Mouse (Mus musculus) liver, embryonic 14.5 days (tissue): Measurements from ENCODE around the gene Fiz1. TPM values are rescaled to one million over a fixed set of nuclear protein-coding genes. Genes with fewer than 3 reads are reported as not detected.

Source experiments
- ATAC-seq: fragments of 200-750 bp; cut with Nextera tagmentation; 2 replicates; pipeline ENCODE4 v1.8.0; 2017; ENCODE audit warnings: moderate number of reproducible peaks, mild to moderate bottlenecking, moderate library complexity; ENCODE audit not compliant: insufficient read depth
- DNase-seq, 3 experiments: peaks; one replicate each; pipeline ENCODE4 v3.0.0-alpha.2; 2012 to 2013; ENCODE audit warnings: low read depth in 3 of 3, low spot score in 3 of 3
- H3K27ac ChIP-seq: fragments of 300-500 bp; sonication (generic); 2 replicates; pipeline ENCODE4 v1.5.1; 2014; ENCODE audit warnings: moderate library complexity, mild to moderate bottlenecking, control low read depth, inconsistent platforms
- H3K27me3 ChIP-seq: fragments of 300-500 bp; sonication (generic); 2 replicates; pipeline ENCODE4 v1.6.1; 2014; ENCODE audit warnings: mild to moderate bottlenecking, low read length, moderate library complexity; ENCODE audit not compliant: control insufficient read depth, insufficient read depth
- H3K36me3 ChIP-seq: fragments of 300-500 bp; sonication (generic); replicated peaks from 2 replicates; pipeline ENCODE4 v1.6.1; 2014; ENCODE audit warnings: low read depth; ENCODE audit not compliant: control insufficient read depth, insufficient read depth
- H3K4me1 ChIP-seq, 2 experiments: fragments of 200-500 bp in 1 of 2; fragments of 300-500 bp in 1 of 2; sonication (generic) in 1 of 2; replicated peaks; 2 replicates each; pipeline ENCODE4 v1.6.1; 2012 to 2014; ENCODE audit warnings: antibody characterized with exemption in 1 of 2, inconsistent platforms in 1 of 2, low read length in 1 of 2; ENCODE audit not compliant: control insufficient read depth in 2 of 2, insufficient read depth in 2 of 2
- H3K4me2 ChIP-seq: fragments of 300-500 bp; sonication (generic); 2 replicates; pipeline ENCODE4 v1.6.1; 2014; ENCODE audit warnings: low read depth, mild to moderate bottlenecking, control low read depth, moderate library complexity
- H3K4me3 ChIP-seq, 2 experiments: fragments of 200-500 bp in 1 of 2; fragments of 300-500 bp in 1 of 2; sonication (generic) in 1 of 2; 2 replicates each; pipeline ENCODE4 v1.5.1; 2012 to 2014; ENCODE audit warnings: low read depth in 2 of 2, low read length in 2 of 2, mild to moderate bottlenecking in 2 of 2, control low read depth in 1 of 2, inconsistent platforms in 1 of 2, moderate library complexity in 1 of 2; ENCODE audit not compliant: insufficient read depth in 1 of 2
- H3K9ac ChIP-seq: fragments of 300-500 bp; sonication (generic); replicated peaks from 2 replicates; pipeline ENCODE4 v1.6.1; 2014; ENCODE audit warnings: mild to moderate bottlenecking, control low read depth, moderate library complexity
- H3K9me3 ChIP-seq: fragments of 300-500 bp; sonication (generic); 2 replicates; pipeline ENCODE4 v1.6.1; 2016; ENCODE audit warnings: low read length, mixed read lengths; ENCODE audit not compliant: control insufficient read depth
- CTCF ChIP-seq: IDR thresholded peaks from 2 replicates; pipeline ENCODE4 v1.5.1; 2016; ENCODE audit warnings: antibody characterized with exemption, low read depth, control low read depth
- EP300 ChIP-seq: IDR thresholded peaks from 2 replicates; pipeline ENCODE4 v1.6.1; 2016; ENCODE audit warnings: antibody characterized with exemption, low read depth
- WGBS: fragments of 180-500 bp; shearing (Covaris S2); extraction: QIAGEN DNeasy Blood & Tissue Kit; methylation state at CpG from one replicate; pipeline ENCODE4 v1.1.7; 2014; ENCODE audit not compliant: insufficient replicate concordance; 5-methylcytosine and 5-hydroxymethylcytosine counted together
- polyA plus RNA-seq, 2 experiments: library from polyadenylated mRNA; depleted of rRNA in 1 of 2; stranded (reverse) in 1 of 2; unstranded in 1 of 2; fragments of >200 nt; fragmentation: Nextera tagmentation in 1 of 2; extraction: Ambion mirVana in 1 of 2; gene quantifications; 2 replicates each; pipeline versions ENCODE4 v1.2.1 to v1.2.3; 2012 to 2014

Fiz1 gene
- polyA plus RNA-seq, 2 experiments, result 10.7 to 12.1 TPM

DNA sequence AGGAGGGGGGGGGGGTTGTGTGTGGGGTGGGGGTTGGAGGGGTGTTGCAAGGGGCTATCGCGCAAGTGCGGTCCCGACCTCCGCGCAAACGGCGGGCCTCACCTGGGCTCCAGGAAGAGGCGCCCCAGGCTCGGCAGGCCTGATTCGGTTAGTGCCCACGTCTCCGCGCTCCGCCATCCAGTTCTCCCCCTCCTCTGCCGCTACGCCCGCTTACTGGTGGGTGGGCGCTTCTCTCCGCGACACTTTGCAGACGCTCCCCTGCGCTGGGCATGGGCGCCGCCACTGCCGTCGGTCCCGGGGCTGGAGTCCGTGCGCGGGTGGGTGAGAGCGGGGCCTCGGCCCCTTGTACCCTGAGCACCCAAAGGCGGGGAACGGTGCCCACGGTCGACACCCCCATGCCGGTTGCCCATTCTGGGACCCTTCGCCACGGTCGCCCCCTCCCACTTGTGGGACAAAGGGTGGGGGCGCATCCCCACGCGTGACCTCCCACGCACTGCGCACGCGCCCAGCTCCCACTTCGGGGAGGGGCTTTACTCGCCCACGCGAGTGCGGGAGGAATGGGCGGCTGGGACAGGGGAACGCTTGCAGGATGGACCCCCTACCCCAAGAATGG, 42.3 kb upstream of the Fiz1 start:
- H3K9ac ChIP-seq, result no peak overlapping the region
- no peak for ATAC-seq
- TF ChIP-seq CTCF, result no peak
- H3K9me3 ChIP-seq, result no peaks in the 10 kb centered on the region
- H3K36me3 ChIP-seq, result no peaks in the 10 kb centered on the region
- H3K27me3 ChIP-seq, result peaks cover 71% of the 10 kb centered on the region
- peak overlapping the region in 1 of 2 experiments; percentile 2; a peak in 2 of 4 replicates for H3K4me3 ChIP-seq
- H3K27ac ChIP-seq, result no peak overlapping the region
- H3K4me1 ChIP-seq, result peaks cover 2 to 4% of the 10 kb centered on the region in 2 experiments; a peak in 2 of 4 replicates
- peak overlapping the region; percentile 19 for H3K4me2 ChIP-seq
- no peak for DNase-seq
- 6% methylated on average over 55 of the region's 55 CpGs for WGBS

DNA sequence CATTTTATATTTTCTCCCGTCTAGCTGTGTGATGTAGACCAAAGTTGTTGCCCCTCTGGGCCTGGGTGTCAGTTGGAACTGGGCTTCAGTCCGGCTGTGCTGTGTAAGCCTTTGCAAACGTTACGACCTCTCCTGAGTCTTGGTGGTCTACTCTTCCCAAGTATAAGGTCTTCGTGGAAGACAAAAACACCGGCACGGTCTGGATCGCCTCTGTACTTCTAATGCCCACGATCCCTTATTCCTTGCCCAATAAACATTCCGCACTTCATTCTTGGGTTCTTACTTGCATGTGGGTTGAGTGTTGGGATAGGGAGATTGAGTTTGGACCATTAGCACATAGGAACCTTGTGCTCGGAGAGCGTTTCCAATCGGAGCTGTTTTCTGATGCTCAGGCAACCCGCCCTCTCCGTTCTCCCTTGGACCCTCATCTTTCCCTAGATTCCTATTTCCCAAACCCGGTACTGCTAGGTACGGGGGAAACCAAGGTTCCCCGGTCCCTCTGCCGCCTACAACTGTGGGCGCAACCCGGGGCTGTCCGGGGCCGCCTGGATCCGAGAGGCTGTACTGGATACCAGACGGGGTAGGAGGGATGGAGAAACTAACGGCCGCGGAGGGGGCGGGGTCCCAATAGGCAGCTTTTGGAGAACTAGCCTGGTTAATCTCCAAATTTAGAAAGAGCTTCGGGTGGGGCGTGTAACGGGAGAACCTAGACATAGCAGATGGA, 39.1 kb upstream of the Fiz1 start:
- no peak for ATAC-seq
- Histone ChIP-seq H3K9ac (no peak overlapping the region), H3K4me2 (peak overlapping the region; percentile 38), H3K9me3 (no peaks in the 10 kb centered on the region), H3K4me3 (peak overlapping the region; percentile 20 to 36; a peak in 3 of 4 replicates), H3K27ac (no peak overlapping the region), H3K4me1 (peaks cover 0 to 7% of the 10 kb centered on the region in 2 experiments; a peak in 2 of 4 replicates), H3K27me3 (peaks cover 93% of the 10 kb centered on the region), H3K36me3 (no peaks in the 10 kb centered on the region)
- WGBS, result 9% methylated on average over 32 of the region's 32 CpGs
- TF ChIP-seq EP300 (no peak), CTCF (no peak)
- no peak for DNase-seq

- Histone ChIP-seq H3K27me3 (peaks cover 86% of the 10 kb centered on the region), H3K27ac (no peak overlapping the region), H3K4me3 (peak overlapping the region in 1 of 2 experiments; percentile 31; a peak in 2 of 4 replicates), H3K9me3 (no peaks in the 10 kb centered on the region), H3K9ac (no peak overlapping the region), H3K4me2 (peak overlapping the region; percentile 38), H3K36me3 (no peaks in the 10 kb centered on the region), H3K4me1 (peaks cover 0 to 7% of the 10 kb centered on the region in 2 experiments; a peak in 2 of 4 replicates)
- ATAC-seq (no peak), DNase-seq (no peak)
- whole genome bisulfite sequencing, result 7% methylated on average over 45 of the region's 45 CpGs
- no peak for TF ChIP-seq EP300
- TF ChIP-seq CTCF, result no peak
Observed at GRCm38 (mm10) chr7:5052931-5053343, 38.4 kb upstream of the Fiz1 start.

DNA sequence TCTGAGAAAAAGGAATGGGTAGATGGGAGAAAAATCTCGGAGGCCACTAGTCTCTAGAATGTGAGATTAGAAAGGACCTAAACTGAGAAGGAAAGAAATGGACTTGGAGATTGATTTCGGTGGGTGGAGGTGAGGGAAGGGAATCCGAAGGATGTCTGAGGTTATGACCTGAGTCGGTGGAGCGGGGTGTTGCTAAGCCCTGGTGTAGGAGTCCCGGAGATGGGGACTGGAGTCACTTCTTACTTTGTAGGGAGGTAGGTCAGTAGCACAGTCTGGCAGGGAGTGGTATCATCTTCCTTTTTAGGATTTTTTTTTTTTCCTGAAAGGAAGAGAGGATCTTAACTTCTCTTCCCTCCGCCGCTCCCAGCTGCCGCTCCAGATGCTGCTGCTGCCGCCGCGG, 37.9 kb upstream of the Fiz1 start:
- DNase-seq (no peak), ATAC-seq (no peak)
- Histone ChIP-seq H3K4me3 (peak overlapping the region in 1 of 2 experiments; percentile 31; a peak in 2 of 4 replicates), H3K9me3 (no peaks in the 10 kb centered on the region), H3K27ac (no peak overlapping the region), H3K9ac (no peak overlapping the region), H3K27me3 (peaks cover 81% of the 10 kb centered on the region), H3K36me3 (no peaks in the 10 kb centered on the region), H3K4me2 (peak overlapping the region; percentile 36), H3K4me1 (peaks cover 0 to 7% of the 10 kb centered on the region in 2 experiments; a peak in 2 of 4 replicates)
- WGBS, result 2% methylated on average over 11 of the region's 12 CpGs
- TF ChIP-seq CTCF (no peak), EP300 (no peak)
